Mouse (Mus musculus): Measurements from ENCODE around the gene Hras.

- TF ChIP-seq CTCF (IDR thresholded peaks at IDR 0.05; ENCODE audit: borderline replicate concordance, insufficient read depth, low read length) (no peak), POLR2A (IDR thresholded peaks at IDR 0.05; ENCODE audit: low read depth, low read length) (no peak)
These were observed 26.6 kb upstream of the Hras start for GRCm38 (mm10) chr7:141220377-141220776.
